Mouse (Mus musculus): ENCODE measurements around the gene Cdkl2.

GRCm38 (mm10) chr5:91981176-91981840 is 62.4 kb downstream of the Cdkl2 start:
- no peak for TF ChIP-seq EP300 (optimal IDR thresholded peaks at IDR 0.05)
- no peak for TF ChIP-seq CTCF (IDR thresholded peaks at IDR 0.05; ENCODE audit: low read depth)
